Mouse (Mus musculus) lung, postnatal 36 days (tissue): ENCODE data around the gene Dpf1.

Experiments
- DNase-seq: peaks from one replicate; pipeline ENCODE4 v3.0.0; 2022; ENCODE audit warnings: mixed read lengths

Gene Dpf1

GRCm38 (mm10) chr7:29288942-29289638, 14.7 kb upstream of the Dpf1 start, which contains the start of gene Ppp1r14a:
Gene Ppp1r14a (plus strand): TSS chr7:29289308.
- peak; percentile 86 for DNase-seq

DNA sequence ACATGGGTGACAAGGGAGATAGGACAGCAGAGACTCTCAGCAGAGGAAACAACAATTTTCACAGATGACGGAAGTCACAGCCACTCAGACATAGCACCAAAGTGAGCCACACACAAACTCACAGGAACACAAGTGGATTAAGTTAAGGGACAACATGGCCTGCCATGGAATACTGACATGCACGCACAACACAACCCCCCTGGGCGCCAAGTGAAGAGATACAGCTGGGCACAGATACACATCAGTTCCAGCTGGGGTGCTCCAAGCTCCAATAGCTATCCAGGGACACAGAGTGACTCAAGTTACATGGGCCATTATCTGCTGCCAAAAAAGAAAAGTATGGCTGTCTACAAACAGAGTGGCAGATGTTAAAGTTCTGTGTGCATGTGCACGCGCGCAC, 13.9 kb upstream of the Dpf1 start:
- peak; percentile 88 for DNase-seq

GRCm38 (mm10) chr7:29290691-29291485, 12.9 kb upstream of the Dpf1 start:
- DNase-seq: no peak

- DNase-seq: no peak
These were observed 11.9 kb upstream of the Dpf1 start for GRCm38 (mm10) chr7:29291616-29292457.

GRCm38 (mm10) chr7:29292458-29293098, 11.2 kb upstream of the Dpf1 start:
- no peak for DNase-seq

DNA sequence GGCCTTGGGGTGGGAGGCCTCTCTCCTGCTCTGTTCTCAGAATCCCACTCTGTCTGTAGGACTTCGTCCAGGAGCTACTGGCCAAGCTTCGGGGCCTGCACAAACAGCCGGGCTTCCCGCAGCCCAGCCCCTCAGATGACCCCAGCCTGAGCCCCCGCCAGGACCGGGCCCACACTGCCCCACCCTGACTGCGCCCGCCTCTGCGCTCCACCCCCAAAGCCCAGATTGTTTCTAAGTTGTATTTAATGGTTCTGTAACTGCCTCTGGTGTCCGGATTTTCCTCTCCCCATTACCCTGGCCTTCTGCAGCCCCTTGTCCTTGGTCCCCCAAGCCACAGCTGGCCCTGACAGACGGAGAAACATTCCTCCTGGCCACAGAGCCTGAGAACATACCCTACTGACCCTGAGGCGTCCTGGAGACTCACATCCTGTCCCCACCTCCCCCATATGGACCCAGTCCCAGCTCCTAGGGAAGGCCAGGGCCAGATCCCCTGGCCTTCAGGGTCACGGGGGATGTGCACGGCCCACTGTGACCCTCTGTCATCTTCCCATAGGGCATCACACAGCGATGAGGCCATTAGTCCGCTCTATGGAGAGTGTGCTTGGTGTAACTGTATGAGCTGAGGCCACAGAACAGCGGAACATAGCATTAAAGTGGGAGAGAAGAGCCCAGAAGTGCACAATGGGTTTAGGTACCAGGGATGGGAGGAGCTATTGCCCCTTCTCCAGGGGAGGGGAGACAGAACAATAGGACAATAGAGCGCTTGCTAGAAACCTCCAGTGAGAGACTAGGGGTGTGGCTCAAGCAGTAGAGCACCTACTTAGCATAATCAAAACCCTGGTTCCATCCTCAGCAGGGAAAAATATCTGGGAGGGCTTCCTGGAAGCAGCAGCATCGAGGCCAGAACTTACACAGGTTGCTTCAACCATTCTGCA, 10.4 kb upstream of the Dpf1 start:
- DNase-seq: peak; percentile 77

DNA sequence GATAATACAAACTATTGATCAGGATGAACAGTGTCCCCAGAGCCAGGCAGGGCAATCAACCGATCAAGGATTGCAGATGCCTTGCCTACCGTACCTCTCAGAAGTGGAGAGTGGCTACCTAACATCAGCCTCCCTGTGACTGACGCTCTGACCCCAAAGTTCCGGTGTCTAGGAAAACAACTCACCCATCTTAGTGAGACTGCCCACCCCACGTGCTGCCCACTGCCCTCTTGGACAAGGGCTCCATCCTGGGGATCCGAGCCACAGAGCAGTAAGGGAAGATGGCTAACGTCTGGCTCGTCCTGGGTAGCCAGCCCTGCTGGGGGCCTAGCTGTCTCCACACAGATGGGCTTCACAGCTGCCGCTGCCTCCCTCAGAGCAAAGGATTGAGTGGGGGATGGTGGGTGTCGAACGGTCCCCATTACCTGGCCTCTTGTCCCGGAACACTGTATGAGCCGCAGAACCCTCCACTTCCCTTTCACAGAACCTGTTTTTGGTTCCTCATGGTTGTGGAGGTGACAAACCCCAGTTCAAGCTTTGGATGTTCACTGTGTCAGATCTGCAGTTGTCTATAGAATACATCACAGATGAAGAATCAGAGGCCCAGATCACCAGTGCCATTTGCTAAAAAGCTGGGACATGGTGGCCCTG, 9.5 kb upstream of the Dpf1 start:
- DNase-seq: no peak

GRCm38 (mm10) chr7:29295861-29296647, 7.7 kb upstream of the Dpf1 start:
- DNase-seq: no peak

DNA sequence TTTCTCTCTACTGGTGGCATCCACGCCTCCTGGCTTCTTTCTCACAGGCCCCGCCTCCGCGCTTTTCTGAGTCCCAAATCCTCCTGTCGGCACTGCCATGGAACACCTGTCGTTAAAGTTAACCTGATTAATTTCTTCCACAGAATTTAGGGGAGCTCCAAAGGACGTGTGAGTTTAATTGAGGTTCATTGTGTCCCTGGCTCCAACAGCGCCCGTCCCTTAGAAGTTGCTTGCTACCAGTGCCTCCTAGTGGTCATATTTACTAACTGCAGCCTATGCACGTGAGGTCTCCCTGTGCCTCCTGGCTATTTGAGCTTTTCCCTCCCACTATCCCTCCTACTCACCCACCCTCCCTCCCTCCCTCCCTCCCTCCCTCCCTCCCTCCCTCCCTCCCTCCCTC, 6.8 kb upstream of the Dpf1 start:
- DNase-seq: peak; percentile 90

DNA sequence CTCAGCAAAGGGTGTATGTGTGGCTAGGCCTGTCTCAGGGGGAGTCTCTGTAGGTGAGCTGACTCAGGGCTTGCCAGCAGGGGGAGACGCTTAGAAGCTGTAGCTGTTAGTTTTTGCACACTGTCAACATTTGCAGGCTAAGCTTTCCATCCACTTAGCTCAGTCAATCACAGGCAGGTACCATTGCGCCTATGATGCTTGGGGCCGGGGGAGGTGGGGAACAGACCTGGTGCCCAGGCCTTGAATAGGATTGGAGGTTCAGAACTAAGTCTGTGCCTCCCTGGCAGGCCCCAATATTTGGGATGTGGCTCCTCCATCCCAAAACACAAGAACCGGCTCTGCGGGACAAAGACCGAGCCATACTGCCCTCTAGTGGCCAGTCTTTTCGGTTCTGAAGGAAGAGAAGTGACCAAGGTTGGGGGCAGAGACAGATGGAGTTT, 2.6 kb upstream of the Dpf1 start:
- peak; percentile 77 for DNase-seq

- DNase-seq: no peak
These were observed 1.1 kb upstream of the Dpf1 start for GRCm38 (mm10) chr7:29302641-29303040.

DNA sequence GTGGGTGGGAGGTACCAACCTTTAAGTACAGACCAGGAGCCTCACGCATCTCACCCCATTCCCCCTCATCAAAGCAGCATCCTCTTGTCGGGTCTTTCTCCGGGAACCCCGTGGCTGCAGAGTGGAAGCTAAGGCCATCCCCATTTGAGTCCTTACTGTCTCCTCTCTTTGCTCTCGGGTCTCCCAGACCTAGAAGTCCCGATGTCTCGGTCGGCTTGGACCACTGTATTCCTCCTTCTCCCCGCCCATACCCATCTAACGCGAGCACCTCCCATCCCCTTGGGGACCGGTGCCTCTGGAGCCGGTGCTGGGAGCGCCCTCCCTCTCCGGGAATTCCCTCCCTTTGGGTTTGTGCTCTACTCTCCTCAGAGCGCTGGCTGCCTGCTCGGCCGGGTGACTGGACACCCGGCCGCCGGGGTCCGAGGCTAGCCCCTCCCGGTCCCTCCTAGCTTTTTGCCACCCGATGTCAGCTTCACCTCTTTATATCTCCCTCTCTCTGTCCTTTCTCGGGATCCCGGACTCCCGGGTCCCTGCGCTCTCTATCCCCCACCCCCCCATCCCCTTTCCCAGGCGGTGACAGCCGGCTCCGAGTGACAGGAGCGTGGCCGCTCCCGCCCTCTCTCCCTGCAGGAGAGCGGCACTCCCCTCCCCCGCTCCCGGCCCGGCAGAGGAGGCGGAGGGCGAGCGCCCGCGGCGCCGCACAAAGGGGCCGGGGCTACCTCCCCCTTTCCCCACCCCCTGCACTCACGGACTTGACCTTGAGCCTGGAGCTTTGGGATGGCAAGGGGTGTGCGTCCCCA, 912 bp downstream of the Dpf1 start:
- no peak for DNase-seq

DNA sequence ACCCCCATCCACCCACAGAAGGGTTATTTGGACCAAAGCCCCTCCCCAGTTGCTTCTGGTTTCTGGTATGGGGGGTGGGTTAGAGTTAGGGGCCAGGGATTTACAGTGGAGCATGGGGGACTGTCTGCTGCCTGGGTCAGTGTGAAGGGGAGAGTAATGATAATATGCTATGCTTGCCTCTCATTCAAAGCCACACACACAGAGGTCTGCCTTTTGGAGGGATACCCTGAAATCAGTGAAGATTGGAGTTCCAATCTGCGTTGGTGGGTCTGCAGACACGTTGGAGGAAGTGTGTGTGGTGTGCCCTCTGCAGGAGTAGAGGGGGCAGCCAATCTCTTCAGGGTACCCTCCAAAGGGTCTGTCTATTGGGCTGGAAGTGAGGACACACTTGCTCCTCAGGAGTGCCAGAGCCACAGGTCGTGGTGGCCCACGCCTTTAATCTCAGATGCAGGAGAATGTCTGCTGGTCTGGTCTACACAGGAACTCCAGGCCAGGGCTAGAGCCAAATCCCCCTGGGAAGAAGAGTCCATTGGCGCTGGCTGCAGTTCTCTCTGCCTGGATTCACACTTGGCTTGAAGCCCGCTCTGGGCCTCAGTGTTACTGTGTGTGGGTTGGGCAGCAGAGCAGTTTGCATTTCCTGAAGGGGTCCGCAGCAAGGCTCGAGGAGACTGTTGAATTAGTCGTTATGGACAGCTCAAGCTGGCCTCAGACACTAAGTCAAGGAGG, 1.7 kb downstream of the Dpf1 start:
- no peak for DNase-seq

GRCm38 (mm10) chr7:29306108-29306507, 2.4 kb downstream of the Dpf1 start:
- DNase-seq: no peak

- DNase-seq: peak; percentile 77
These were observed 2.9 kb downstream of the Dpf1 start for GRCm38 (mm10) chr7:29306619-29307018.

- peak; percentile 90 for DNase-seq
These were observed 3.8 kb downstream of the Dpf1 start for GRCm38 (mm10) chr7:29307350-29308104.

DNA sequence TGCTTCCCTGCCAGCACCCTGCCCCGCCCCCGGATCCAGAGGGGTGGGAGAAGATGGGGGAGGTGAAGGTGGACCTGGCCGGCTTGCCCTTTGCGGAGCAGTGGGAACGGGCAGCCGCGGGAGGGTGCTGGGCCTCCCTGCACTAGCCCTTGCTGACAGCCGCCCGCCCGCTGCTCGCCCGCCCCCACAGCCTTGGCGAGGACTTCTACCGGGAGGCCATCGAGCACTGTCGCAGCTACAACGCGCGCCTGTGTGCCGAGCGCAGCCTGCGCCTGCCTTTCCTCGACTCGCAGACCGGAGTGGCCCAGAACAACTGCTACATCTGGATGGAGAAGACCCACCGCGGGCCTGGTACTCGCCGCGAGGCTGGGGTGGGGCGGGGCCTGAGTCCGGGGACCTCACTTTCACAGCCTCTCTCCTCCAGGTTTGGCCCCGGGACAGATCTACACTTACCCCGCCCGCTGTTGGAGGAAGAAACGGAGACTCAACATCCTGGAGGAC, 5.5 kb downstream of the Dpf1 start:
- no peak for DNase-seq

GRCm38 (mm10) chr7:29309749-29310148, 6.0 kb downstream of the Dpf1 start:
- no peak for DNase-seq
